Mouse (Mus musculus): ENCODE measurements around the gene 1600002K03Rik.

1600002K03Rik gene

GRCm38 (mm10) chr10:80172527-80173292 lies at the start of gene 1600002K03Rik:
TSS of gene 1600002K03Rik (plus strand) at chr10:80172944.
- peak; percentile 96 for DNase-seq (ENCODE audit: low read depth, low spot score)

GRCm38 (mm10) chr10:80123932-80124562 lies 48.7 kb upstream of the 1600002K03Rik start:
- no peak for DNase-seq (ENCODE audit: low read depth, low spot score)

- no peak for DNase-seq (ENCODE audit: low read depth, low spot score)
These were observed 44.8 kb upstream of the 1600002K03Rik start for GRCm38 (mm10) chr10:80127920-80128319.

DNA sequence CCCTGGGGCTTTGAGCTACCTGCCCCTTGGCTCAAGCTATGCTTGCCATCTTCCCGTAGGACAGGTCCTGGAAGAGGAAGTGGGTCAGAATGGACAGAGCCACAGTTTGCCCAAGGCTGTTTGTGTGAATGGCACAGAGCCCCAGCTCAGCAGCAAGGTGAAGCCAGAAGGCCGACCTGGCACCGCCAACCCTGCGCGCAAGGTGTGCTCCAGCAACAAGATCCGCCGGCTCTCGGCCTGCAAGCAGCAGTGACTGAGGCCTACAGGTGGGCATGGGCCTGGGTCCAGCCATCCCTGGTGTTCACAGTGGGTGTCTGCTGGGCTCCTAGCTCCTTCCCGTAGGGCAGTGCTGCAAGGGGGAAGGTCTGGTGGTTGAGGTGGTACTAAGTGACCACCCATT lies 42.9 kb upstream of the 1600002K03Rik start:
- DNase-seq (ENCODE audit: low read depth, low spot score), result no peak

DNA sequence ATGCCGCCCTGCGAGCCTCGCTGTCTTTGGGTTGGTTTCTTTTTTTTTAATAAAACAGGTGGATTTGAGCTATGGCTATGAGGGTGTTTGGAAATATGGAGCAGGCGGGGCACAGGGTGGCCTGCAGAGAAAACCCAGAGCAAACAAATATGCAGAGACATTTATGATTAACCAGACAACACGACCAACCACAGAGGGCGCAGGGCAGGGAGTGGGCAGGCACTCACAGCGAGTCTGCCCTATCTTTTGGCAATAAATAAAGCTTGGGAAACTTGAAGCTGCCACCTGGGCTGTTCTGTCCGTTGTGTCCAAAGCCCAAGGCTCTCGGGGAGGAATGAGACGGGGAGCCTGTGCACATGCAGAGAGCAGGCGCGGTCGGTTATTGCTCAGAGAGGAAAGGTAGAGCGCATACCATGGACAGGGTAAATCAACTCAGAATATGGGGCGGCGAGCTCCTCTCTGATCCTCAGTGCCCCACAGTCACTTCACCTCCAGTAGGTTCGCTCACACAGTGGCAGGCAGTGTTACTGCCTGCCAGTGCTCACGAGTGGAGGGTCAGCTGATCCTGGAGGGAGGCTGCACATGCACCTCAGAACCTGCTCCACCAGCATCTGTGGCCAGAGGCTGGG lies 42.2 kb upstream of the 1600002K03Rik start:
- no peak for DNase-seq (ENCODE audit: low read depth, low spot score)

- no peak for DNase-seq (ENCODE audit: low read depth, low spot score)
These were observed 41.3 kb upstream of the 1600002K03Rik start for GRCm38 (mm10) chr10:80131316-80131951.

- no peak for DNase-seq (ENCODE audit: low read depth, low spot score)
These were observed 40.8 kb upstream of the 1600002K03Rik start for GRCm38 (mm10) chr10:80131952-80132350.

DNA sequence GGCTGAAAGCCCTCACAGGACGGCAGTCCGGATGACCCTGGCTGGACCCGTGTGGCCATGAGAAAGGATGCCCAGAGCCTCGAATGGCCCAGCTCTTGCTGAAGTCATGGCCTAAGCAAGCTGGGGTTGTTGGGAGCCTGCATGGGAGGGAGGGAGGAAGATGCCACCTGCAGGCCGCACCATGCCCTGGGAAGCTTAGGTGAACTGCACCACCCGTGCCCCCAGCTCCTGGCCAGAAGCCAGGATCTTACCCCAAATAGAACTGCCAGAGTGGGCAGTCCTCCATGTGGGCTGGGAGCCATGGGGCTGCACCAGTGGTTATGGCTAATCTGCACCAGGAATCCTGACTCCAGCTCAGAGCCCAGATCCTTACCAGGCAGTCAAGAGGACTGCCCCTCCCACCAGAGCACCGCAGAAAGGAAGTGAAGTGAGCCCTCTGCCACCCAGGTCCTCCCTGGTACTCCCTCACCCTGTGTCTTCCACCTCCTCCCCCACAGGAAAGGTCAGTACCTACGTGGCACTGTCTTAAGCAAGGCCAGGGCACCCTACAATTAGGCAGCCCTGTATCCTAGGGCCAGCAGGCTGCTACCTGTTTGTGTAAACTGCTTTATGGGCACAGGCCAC lies 39.4 kb upstream of the 1600002K03Rik start:
- DNase-seq (ENCODE audit: low read depth, low spot score), result no peak

GRCm38 (mm10) chr10:80134421-80134820 lies 38.3 kb upstream of the 1600002K03Rik start:
- DNase-seq (ENCODE audit: low read depth, low spot score), result no peak

DNA sequence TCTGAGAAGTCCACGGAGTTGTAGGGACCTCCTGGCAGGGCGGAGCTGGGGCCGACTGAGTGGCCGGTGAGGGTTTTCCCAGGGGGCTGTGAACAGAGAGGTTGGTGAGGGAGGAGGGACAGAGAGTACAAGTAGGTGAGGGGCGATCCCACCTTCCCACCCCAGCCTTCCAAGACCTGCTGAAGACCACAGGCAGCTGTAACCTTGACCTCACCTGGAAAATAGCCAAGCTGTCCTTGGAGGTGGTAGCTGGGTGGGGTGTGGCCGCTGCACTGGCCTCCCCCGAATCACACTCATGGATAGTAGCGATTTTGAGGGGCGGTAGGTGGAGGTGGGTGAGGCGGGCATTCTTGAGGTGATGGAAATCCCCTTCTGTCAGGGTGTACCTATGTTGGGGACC lies 37.6 kb upstream of the 1600002K03Rik start:
- no peak for DNase-seq (ENCODE audit: low read depth, low spot score)

- no peak for DNase-seq (ENCODE audit: low read depth, low spot score)
These were observed 37.1 kb upstream of the 1600002K03Rik start for GRCm38 (mm10) chr10:80135641-80136040.

DNA sequence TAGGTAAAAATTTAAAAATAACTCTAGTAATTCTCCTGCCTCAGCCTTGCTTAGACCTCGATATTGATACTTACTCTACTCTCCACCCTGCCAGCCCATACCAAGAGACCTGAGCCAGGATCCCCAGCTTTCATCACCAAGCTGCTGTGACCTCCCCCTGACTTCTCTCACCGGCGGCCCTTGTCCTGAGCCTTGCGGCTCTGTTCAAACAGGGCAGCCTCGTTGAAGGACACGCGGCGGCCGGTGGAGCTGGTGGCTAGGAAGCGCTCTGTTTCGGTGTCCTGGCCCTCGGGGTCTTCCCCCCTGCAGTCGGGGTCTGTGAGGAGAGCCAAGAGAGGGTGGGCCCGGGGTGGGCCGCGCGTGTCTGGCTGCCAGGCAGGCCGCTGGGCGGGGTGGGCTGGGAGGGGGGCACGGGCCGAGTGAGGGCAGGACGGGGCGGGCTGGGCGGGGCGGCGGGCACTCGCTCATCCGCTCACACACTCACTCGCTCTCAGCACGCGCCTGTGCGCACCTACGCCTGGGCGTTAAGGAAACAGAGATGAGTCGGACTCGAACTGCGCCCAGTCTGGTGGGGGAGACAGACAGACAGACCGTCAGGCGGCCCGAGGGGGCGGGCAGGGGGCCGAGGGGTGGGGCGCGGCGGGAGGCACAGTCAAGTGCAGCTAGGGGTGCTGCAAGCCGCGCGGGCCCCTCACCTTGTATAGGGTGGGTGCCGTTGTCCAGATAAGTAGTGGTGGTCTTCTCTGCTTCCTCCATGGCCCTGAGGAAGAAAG lies 36.4 kb upstream of the 1600002K03Rik start:
- DNase-seq (ENCODE audit: low read depth, low spot score), result no peak

DNA sequence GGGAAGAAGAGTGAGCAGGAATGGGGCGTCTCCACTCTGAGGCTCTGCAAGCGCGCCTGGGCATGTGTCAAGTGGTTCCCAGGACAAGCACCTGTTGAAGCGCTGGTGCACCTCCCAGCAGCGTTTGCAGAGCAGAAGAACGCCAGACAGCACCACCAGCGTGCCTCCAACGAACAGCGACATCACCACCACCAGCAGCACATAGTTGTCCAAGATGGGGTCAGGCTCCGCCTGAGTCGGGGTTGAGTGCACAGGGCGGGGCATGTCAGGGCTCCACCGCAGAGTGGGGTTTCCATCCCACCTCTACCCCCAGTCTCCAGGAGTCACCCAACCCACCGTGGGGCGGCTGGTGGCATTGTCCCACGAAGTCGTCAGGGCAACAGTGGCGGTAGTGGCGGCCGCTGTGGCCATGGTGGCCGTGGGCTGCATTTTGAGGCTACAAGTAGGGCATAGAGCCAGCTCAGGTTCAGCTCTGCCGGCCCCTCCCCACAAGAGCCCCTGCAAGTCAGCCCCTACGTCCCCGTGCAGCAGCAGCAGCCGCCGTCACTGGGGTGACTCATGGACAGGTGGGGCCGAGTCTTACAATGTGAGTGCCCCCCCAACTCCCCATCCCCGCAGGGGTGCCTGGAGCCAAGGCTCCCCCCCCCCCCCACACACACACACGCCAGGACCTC lies 35.7 kb upstream of the 1600002K03Rik start:
- DNase-seq (ENCODE audit: low read depth, low spot score), result peak; percentile 74

DNA sequence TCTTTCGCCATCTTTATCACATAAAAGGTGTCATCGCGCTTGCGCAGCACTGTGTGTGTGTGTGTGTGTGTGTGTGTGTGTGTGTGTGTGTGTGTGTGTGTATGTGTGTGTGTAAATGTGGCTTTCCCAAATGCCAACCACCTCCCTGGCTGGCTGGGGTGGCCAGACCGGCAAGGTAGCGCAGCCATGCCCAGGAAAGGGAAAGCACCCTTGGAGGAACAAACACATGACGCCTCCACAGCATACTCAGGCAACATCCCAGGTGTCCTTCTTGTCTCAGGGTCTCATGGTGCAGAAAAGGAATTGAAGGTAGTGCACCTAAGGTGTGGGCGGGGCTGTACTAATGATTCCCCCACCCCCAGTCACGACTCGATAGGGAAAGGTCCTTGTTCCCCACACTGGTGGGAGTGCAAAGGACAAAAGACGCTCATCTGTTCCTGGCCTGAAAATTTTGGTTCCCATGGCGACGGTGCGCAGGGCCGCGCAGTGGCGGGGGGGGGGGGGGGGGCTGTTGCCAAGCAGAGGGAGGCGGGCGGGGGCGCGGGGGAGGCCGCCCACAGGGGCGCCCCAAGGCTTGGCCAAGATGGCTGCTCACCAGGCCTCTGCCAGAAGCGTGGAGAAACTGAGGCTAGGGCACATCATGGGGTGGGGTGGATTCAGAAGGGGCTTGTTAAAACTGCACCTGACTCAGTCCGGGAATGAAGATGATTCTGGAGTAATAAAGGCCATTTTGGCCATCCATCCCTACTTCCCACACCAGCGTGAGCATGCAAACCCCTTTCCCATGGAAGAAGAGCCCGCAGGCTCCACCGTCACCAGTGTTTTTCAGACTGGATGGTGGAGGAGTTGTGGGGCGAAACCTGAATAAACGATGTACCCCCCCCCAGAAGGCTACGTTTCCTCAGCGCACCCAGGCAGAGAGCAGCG lies 34.9 kb upstream of the 1600002K03Rik start:
- peak; percentile 77 for DNase-seq (ENCODE audit: low read depth, low spot score)

DNA sequence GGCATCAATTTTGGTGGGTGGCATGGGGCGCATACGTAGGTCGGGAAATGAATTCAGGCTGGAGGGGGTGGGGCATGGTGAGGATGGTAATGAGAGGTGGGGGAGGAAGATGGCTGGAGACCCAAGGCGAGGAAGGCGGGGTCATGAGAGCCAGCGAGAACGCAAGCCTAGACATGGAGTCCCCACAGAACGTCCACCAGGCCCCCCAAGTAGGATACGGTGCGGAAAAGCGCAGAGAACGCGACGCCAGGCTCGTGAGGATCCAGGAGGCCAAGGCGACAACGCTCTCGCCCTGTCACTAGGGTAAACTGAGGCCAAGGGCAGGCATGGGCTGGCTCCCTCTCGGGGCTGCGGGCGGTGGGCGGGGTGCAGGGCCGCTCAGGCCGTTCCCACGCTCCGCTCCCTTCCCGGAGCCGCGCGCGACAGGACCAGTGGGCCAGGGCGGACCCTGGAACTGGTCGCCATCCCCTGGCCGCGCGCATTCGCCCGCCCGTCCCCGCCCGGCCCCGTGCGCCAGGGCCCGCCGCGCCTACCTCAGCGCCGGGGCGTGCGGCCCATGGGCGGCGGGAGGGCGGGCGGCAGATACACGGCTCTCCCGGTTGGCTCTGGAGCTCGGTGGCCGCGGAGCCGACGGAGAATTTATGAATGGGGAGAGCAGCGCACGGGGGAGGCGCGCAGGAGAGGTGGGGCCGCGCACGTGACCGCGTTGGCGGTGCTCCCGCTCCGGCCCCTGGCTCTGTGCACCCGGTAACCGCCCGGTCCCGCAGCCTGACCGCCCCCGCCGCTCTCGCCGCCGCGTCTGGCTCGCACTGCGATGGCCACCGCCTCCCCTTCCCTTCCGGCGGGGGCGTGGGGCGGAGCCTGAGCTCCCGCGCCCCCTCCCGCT lies 33.9 kb upstream of the 1600002K03Rik start, which contains the start of gene Atp5d:
Atp5d (plus strand) TSS at position 80 of the 886 bp plus-strand sequence.
- DNase-seq (ENCODE audit: low read depth, low spot score), result peak; percentile 89

DNA sequence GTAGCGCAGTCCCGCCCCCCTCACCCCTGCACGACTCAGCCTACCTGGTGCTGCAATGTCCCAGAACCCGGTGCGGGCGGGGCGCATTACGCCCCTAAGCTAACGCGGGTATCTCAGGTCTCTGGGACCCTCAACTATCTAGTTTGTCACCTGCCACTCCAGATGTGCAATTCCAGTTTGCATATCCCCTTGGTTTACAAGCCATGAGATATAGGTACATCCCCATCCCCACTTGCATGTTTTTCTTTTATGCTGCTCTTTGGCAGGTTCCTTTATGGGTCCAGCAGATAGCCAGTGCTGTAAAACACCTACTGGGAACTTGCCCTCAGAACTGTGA lies 33.3 kb upstream of the 1600002K03Rik start:
- no peak for DNase-seq (ENCODE audit: low read depth, low spot score)

- DNase-seq (ENCODE audit: low read depth, low spot score), result no peak
These were observed 32.6 kb upstream of the 1600002K03Rik start for GRCm38 (mm10) chr10:80139975-80140665.

- no peak for DNase-seq (ENCODE audit: low read depth, low spot score)
These were observed 32.1 kb upstream of the 1600002K03Rik start, which contains the start of gene Cbarp for GRCm38 (mm10) chr10:80140666-80141035. TSS of gene Cbarp (minus strand) at chr10:80140835.
